Mouse (Mus musculus) spleen, postnatal 4 days (tissue): ENCODE measurements around the gene Ssrp1.

Experiments
- DNase-seq, 2 experiments: peaks; one replicate each; pipeline ENCODE4 v3.0.0; 2022; ENCODE audit warnings: low spot score in 2 of 2

Ssrp1 gene

GRCm38 (mm10) chr2:85073751-85074150 lies 36.7 kb downstream of the Ssrp1 start:
- no peak for DNase-seq

GRCm38 (mm10) chr2:85088716-85089646 lies 51.9 kb downstream of the Ssrp1 start:
- DNase-seq = no peak

GRCm38 (mm10) chr2:85091325-85091724 lies 54.3 kb downstream of the Ssrp1 start:
- DNase-seq = no peak

GRCm38 (mm10) chr2:85093376-85093775 lies 56.3 kb downstream of the Ssrp1 start:
- DNase-seq = no peak

- DNase-seq = no peak
Measured at GRCm38 (mm10) chr2:85095906-85096305, 58.9 kb downstream of the Ssrp1 start.
